Mouse (Mus musculus) forebrain, embryonic 15.5 days (tissue): ENCODE data around the gene Csnk1g2. TPM values are rescaled to one million over a fixed set of nuclear protein-coding genes. Genes with fewer than 3 reads are reported as not detected.
"Not testable (repeated sequence)": the region's sequence is repeated elsewhere in the genome, so short reads cannot be mapped to it uniquely, and the experiment has no call there.

Experiments
- ATAC-seq: fragments of 200-750 bp; cut with Nextera tagmentation; replicated peaks from 2 replicates; pipeline ENCODE4 v1.8.0; 2017; ENCODE audit warnings: mild to moderate bottlenecking, moderate TSS enrichment, moderate library complexity
- H3K27ac ChIP-seq: fragments of 300-500 bp; sonication (generic); replicated peaks from 2 replicates; pipeline ENCODE4 v1.5.1; 2015; ENCODE audit warnings: mild to moderate bottlenecking, inconsistent platforms
- H3K27me3 ChIP-seq: fragments of 300-500 bp; sonication (generic); 2 replicates; pipeline ENCODE4 v1.6.1; 2015; ENCODE audit warnings: inconsistent platforms
- H3K36me3 ChIP-seq: fragments of 300-500 bp; sonication (generic); 2 replicates; pipeline ENCODE4 v1.6.1; 2015; ENCODE audit warnings: mild to moderate bottlenecking, inconsistent platforms
- H3K4me1 ChIP-seq: fragments of 300-500 bp; sonication (generic); 2 replicates; pipeline ENCODE4 v1.6.1; 2015; ENCODE audit warnings: inconsistent platforms
- H3K4me2 ChIP-seq: fragments of 300-500 bp; sonication (generic); replicated peaks from 2 replicates; pipeline ENCODE4 v1.6.1; 2015; ENCODE audit warnings: mild to moderate bottlenecking, inconsistent platforms
- H3K4me3 ChIP-seq: fragments of 300-500 bp; sonication (generic); 2 replicates; pipeline ENCODE4 v1.5.1; 2015; ENCODE audit warnings: mild to moderate bottlenecking, inconsistent platforms
- H3K9ac ChIP-seq: fragments of 300-500 bp; sonication (generic); replicated peaks from 2 replicates; pipeline ENCODE4 v1.6.1; 2015; ENCODE audit warnings: mild to moderate bottlenecking, inconsistent platforms
- H3K9me3 ChIP-seq: fragments of 300-500 bp; sonication (generic); 2 replicates; pipeline ENCODE4 v1.6.1; 2016; ENCODE audit warnings: inconsistent platforms
- WGBS: fragments of 180-500 bp; shearing (Covaris S2); methylation state at CpG from one replicate; pipeline ENCODE4 v1.1.7; 2015; ENCODE audit warnings: mixed read lengths; 5-methylcytosine and 5-hydroxymethylcytosine counted together
- polyA plus RNA-seq: library from polyadenylated mRNA; unstranded; fragments of >200 nt; fragmentation: Nextera tagmentation; extraction: Ambion mirVana; gene quantifications from 2 replicates; pipeline ENCODE4 v1.2.1, GENCODE M21; 2015

The Csnk1g2 gene
- polyA plus RNA-seq, 1 experiment from 2014 or later: 126 TPM

- 89% methylated on average over 6 of the region's 6 CpGs for WGBS
- not testable (repeated sequence) for H3K27me3 ChIP-seq, H3K4me2 ChIP-seq, H3K9me3 ChIP-seq, H3K4me3 ChIP-seq, H3K27ac ChIP-seq, H3K9ac ChIP-seq, ATAC-seq
- H3K4me1 ChIP-seq: peaks cover 14% of the 10 kb centered on the region
- peaks cover 23% of the 10 kb centered on the region for H3K36me3 ChIP-seq
Observed at GRCm38 (mm10) chr10:80649910-80650309, 27.3 kb downstream of the Csnk1g2 start.

GRCm38 (mm10) chr10:80650392-80650791 is 27.8 kb downstream of the Csnk1g2 start:
- H3K36me3 ChIP-seq: peaks cover 20% of the 10 kb centered on the region
- 92% methylated on average over 10 of the region's 10 CpGs for WGBS
- H3K4me2 ChIP-seq: no peak overlapping the region
- H3K4me1 ChIP-seq: peaks cover 19% of the 10 kb centered on the region
- no peaks in the 10 kb centered on the region for H3K27me3 ChIP-seq
- no peaks in the 10 kb centered on the region for H3K9me3 ChIP-seq
- H3K4me3 ChIP-seq: no peak overlapping the region
- no peak for ATAC-seq
- no peak overlapping the region for H3K9ac ChIP-seq
- H3K27ac ChIP-seq: no peak overlapping the region

GRCm38 (mm10) chr10:80653156-80653720 is 30.6 kb downstream of the Csnk1g2 start:
- H3K4me3 ChIP-seq: no peak overlapping the region
- 90% methylated on average over 6 of the region's 6 CpGs for WGBS
- peaks cover 3% of the 10 kb centered on the region; the same call in 1 of the 2 replicates for H3K36me3 ChIP-seq
- no peak overlapping the region for H3K4me2 ChIP-seq
- no peak overlapping the region for H3K27ac ChIP-seq
- H3K9ac ChIP-seq: no peak overlapping the region
- no peak for ATAC-seq
- H3K27me3 ChIP-seq: no peaks in the 10 kb centered on the region
- H3K4me1 ChIP-seq: peaks cover 28% of the 10 kb centered on the region
- no peaks in the 10 kb centered on the region for H3K9me3 ChIP-seq

- peak overlapping the region; percentile 89 for H3K9ac ChIP-seq
- H3K4me2 ChIP-seq: peak overlapping the region; percentile 73
- H3K4me1 ChIP-seq: peaks cover 34% of the 10 kb centered on the region
- 86% methylated on average over 6 of the region's 6 CpGs for WGBS
- no peaks in the 10 kb centered on the region for H3K27me3 ChIP-seq
- no peak overlapping the region for H3K27ac ChIP-seq
- peak overlapping the region; percentile 73 for H3K4me3 ChIP-seq
- H3K9me3 ChIP-seq: no peaks in the 10 kb centered on the region
- no peaks in the 10 kb centered on the region for H3K36me3 ChIP-seq
- no peak for ATAC-seq
Observed at GRCm38 (mm10) chr10:80654866-80655265, 32.2 kb downstream of the Csnk1g2 start.

GRCm38 (mm10) chr10:80655406-80656129 is 32.9 kb downstream of the Csnk1g2 start:
- Histone ChIP-seq H3K9me3 (no peaks in the 10 kb centered on the region), H3K27me3 (no peaks in the 10 kb centered on the region), H3K4me1 (peaks cover 34% of the 10 kb centered on the region), H3K36me3 (no peaks in the 10 kb centered on the region), H3K27ac (peak overlapping the region; percentile 93), H3K4me2 (peak overlapping the region; percentile 73), H3K4me3 (peak overlapping the region; percentile 73), H3K9ac (peak overlapping the region; percentile 89)
- 4% methylated on average over 12 of the region's 12 CpGs for WGBS
- ATAC-seq: peak; percentile 51

- under 1% methylated on average over 70 of the region's 72 CpGs for WGBS
- Histone ChIP-seq H3K4me1 (peaks cover 34% of the 10 kb centered on the region), H3K9ac (peak overlapping the region; percentile 89), H3K27me3 (no peaks in the 10 kb centered on the region), H3K4me3 (peak overlapping the region; percentile 73), H3K27ac (peak overlapping the region; percentile 93), H3K9me3 (no peaks in the 10 kb centered on the region), H3K4me2 (peak overlapping the region; percentile 73), H3K36me3 (no peaks in the 10 kb centered on the region)
- ATAC-seq: peak; percentile 85
Observed at GRCm38 (mm10) chr10:80656130-80656862, 33.7 kb downstream of the Csnk1g2 start.

- peaks cover 34% of the 10 kb centered on the region for H3K4me1 ChIP-seq
- no peaks in the 10 kb centered on the region for H3K36me3 ChIP-seq
- ATAC-seq: peak; percentile 57; the same call in 1 of the 2 replicates
- H3K4me2 ChIP-seq: peak within 1 kb of the TSS; percentile 73
- H3K4me3 ChIP-seq: peak within 1 kb of the TSS; percentile 73
- peak within 1 kb of the TSS; percentile 89 for H3K9ac ChIP-seq
- H3K27me3 ChIP-seq: no peaks in the 10 kb centered on the region
- H3K9me3 ChIP-seq: no peaks in the 10 kb centered on the region
- 21% methylated on average over 15 of the region's 15 CpGs for WGBS
- peak within 1 kb of the TSS; percentile 93 for H3K27ac ChIP-seq
Observed at GRCm38 (mm10) chr10:80656863-80657623, 34.4 kb downstream of the Csnk1g2 start, which contains the start of gene Btbd2. TSS of gene Btbd2 (minus strand) at chr10:80657071.

GRCm38 (mm10) chr10:80658194-80658840 is 35.7 kb downstream of the Csnk1g2 start:
- H3K4me2 ChIP-seq: no peak overlapping the region
- peak overlapping the region; percentile 45; the same call in 1 of the 2 replicates for H3K27ac ChIP-seq
- ATAC-seq: no peak
- WGBS: 89% methylated on average over 14 of the region's 14 CpGs
- no peaks in the 10 kb centered on the region for H3K36me3 ChIP-seq
- no peak overlapping the region for H3K9ac ChIP-seq
- H3K27me3 ChIP-seq: no peaks in the 10 kb centered on the region
- H3K9me3 ChIP-seq: no peaks in the 10 kb centered on the region
- no peak overlapping the region for H3K4me3 ChIP-seq
- H3K4me1 ChIP-seq: peaks cover 34% of the 10 kb centered on the region

GRCm38 (mm10) chr10:80658841-80659202 is 36.2 kb downstream of the Csnk1g2 start:
- 67% methylated on average over 4 of the region's 4 CpGs for WGBS
- Histone ChIP-seq H3K27me3 (no peaks in the 10 kb centered on the region), H3K4me1 (peaks cover 29% of the 10 kb centered on the region), H3K9ac (no peak overlapping the region), H3K4me2 (no peak overlapping the region), H3K9me3 (no peaks in the 10 kb centered on the region), H3K4me3 (no peak overlapping the region), H3K36me3 (no peaks in the 10 kb centered on the region), H3K27ac (peak overlapping the region; percentile 45)
- no peak for ATAC-seq

- peak overlapping the region; percentile 45 for H3K27ac ChIP-seq
- 6% methylated on average over 10 of the region's 10 CpGs for WGBS
- peaks cover 27% of the 10 kb centered on the region for H3K4me1 ChIP-seq
- H3K36me3 ChIP-seq: no peaks in the 10 kb centered on the region
- H3K4me3 ChIP-seq: peak overlapping the region; percentile 31
- peak overlapping the region; percentile 35 for H3K4me2 ChIP-seq
- H3K9me3 ChIP-seq: no peaks in the 10 kb centered on the region
- no peak for ATAC-seq
- no peak overlapping the region for H3K9ac ChIP-seq
- H3K27me3 ChIP-seq: no peaks in the 10 kb centered on the region
Observed at GRCm38 (mm10) chr10:80659213-80659612, 36.6 kb downstream of the Csnk1g2 start.

- 35% methylated on average over 5 of the region's 5 CpGs for WGBS
- Histone ChIP-seq H3K4me2 (no peak overlapping the region), H3K27me3 (no peaks in the 10 kb centered on the region), H3K27ac (no peak overlapping the region), H3K9ac (no peak overlapping the region), H3K36me3 (peaks cover 2% of the 10 kb centered on the region), H3K4me1 (peaks cover 16% of the 10 kb centered on the region), H3K4me3 (no peak overlapping the region), H3K9me3 (no peaks in the 10 kb centered on the region)
- no peak for ATAC-seq
Observed at GRCm38 (mm10) chr10:80661149-80661548, 38.5 kb downstream of the Csnk1g2 start.
